Mouse (Mus musculus): Measurements from ENCODE around the gene Lce1f.
A peak's percentile ranks its signal among the peaks of the same experiment; 100 is the strongest.
"Not testable (repeated sequence)": the region's sequence is repeated elsewhere in the genome, so short reads cannot be mapped to it uniquely, and the experiment has no call there.

Lce1f gene

GRCm38 (mm10) chr3:92720250-92720649 is at the start of gene Lce1f:
Gene Lce1f, minus strand, starts transcription at chr3:92720350.
- no peak for DNase-seq (ENCODE audit: extremely low read depth, low read depth, low spot score)

- DNase-seq (ENCODE audit: extremely low read depth, low read depth, low spot score), result no peak
These were observed 44.8 kb upstream of the Lce1f start, which contains the start of gene Lce1h for GRCm38 (mm10) chr3:92764965-92765364. Gene Lce1h, minus strand, starts transcription at chr3:92765065.

- DNase-seq (ENCODE audit: extremely low read depth, low read depth, low spot score), result no peak
These were observed 33.0 kb upstream of the Lce1f start for GRCm38 (mm10) chr3:92753197-92753596.

- no peak for DNase-seq (ENCODE audit: extremely low read depth, low read depth, low spot score)
These were observed 32.1 kb upstream of the Lce1f start, which contains the start of gene Lce1g for GRCm38 (mm10) chr3:92752238-92752637. Gene Lce1g, minus strand, starts transcription at chr3:92752338.

- no peak for DNase-seq (ENCODE audit: extremely low read depth, low read depth, low spot score)
These were observed 18.8 kb upstream of the Lce1f start, which contains the start of gene Gm38119 for GRCm38 (mm10) chr3:92738996-92739395. Gene Gm38119, minus strand, starts transcription at chr3:92739096.

GRCm38 (mm10) chr3:92722631-92723030 is 2.5 kb upstream of the Lce1f start:
- DNase-seq (ENCODE audit: extremely low read depth, low read depth, low spot score), result peak; percentile 50

- DNase-seq (ENCODE audit: extremely low read depth, low read depth, low spot score), result no peak
These were observed 5.0 kb downstream of the Lce1f start for GRCm38 (mm10) chr3:92715122-92715521.

GRCm38 (mm10) chr3:92708974-92709373 is 11.2 kb downstream of the Lce1f start, which contains the start of gene Lce1e:
Gene Lce1e, minus strand, starts transcription at chr3:92709074.
- no peak for DNase-seq (ENCODE audit: extremely low read depth, low read depth, low spot score)

- DNase-seq (ENCODE audit: extremely low read depth, low read depth, low spot score), result no peak
These were observed 25.5 kb downstream of the Lce1f start for GRCm38 (mm10) chr3:92694613-92695012.

GRCm38 (mm10) chr3:92691688-92692087 is 28.5 kb downstream of the Lce1f start:
- no peak for DNase-seq (ENCODE audit: extremely low read depth, low read depth, low spot score)

- DNase-seq (ENCODE audit: extremely low read depth, low read depth, low spot score), result not testable (repeated sequence)
These were observed 31.0 kb downstream of the Lce1f start for GRCm38 (mm10) chr3:92689154-92689553.

GRCm38 (mm10) chr3:92687110-92687509 is 33.0 kb downstream of the Lce1f start, which contains the start of gene Lce1d:
Gene Lce1d, minus strand, starts transcription at chr3:92687210.
- DNase-seq (ENCODE audit: extremely low read depth, low read depth, low spot score), result no peak

- no peak for DNase-seq (ENCODE audit: extremely low read depth, low read depth, low spot score)
These were observed 41.2 kb downstream of the Lce1f start, which contains the start of gene Lce1c for GRCm38 (mm10) chr3:92678947-92679346. Gene Lce1c, plus strand, starts transcription at chr3:92679247.

GRCm38 (mm10) chr3:92670215-92670614 is 49.9 kb downstream of the Lce1f start, which contains the start of gene Lce1a2:
Gene Lce1a2, minus strand, starts transcription at chr3:92670315.
- no peak for DNase-seq (ENCODE audit: extremely low read depth, low read depth, low spot score)

Data from fat pad, adult 2 months (tissue).